Mouse (Mus musculus): ENCODE measurements at regions not wholly inside any gene's neighbourhood (a gene's known extent, or its start where the extent isn't known, plus 50 kb on each side); places are given as distances from the start of the nearest gene placed in this dataset.

- TF ChIP-seq POLR2A (IDR thresholded peaks at IDR 0.05; ENCODE audit: borderline replicate concordance, extremely low read depth, insufficient read depth, insufficient read length, poor library complexity, severe bottlenecking) (no peak), CTCF (IDR thresholded peaks at IDR 0.05; ENCODE audit: borderline replicate concordance, extremely low read depth, insufficient read depth, insufficient read length) (no peak)
These were observed 72.8 kb upstream of the Ugt8a start for GRCm38 (mm10) chr3:126011269-126011668.

All from brain, embryonic 14.5 days (tissue).